Mouse (Mus musculus): ENCODE data around the gene Clic5. TPM values are rescaled to one million over a fixed set of nuclear protein-coding genes. Genes with fewer than 3 reads are reported as not detected.

Gene Clic5
- polyA plus RNA-seq, 1 experiment from 2014 or later, result 25.9 TPM

- no peaks in the 10 kb centered on the region for H3K27me3 ChIP-seq (replicated peaks; ENCODE audit: control insufficient read depth, insufficient read depth, low read length)
- no peaks in the 10 kb centered on the region for H3K9me3 ChIP-seq (ENCODE audit: control insufficient read depth, low read length)
- WGBS, result 33% methylated on average over 5 of the region's 5 CpGs
- ATAC-seq, result no peak
- H3K4me1 ChIP-seq (ENCODE audit: control insufficient read depth, insufficient read depth, low read length), result 0 out of 2 replicates have a peak, but pooled peaks cover 6% of the 10 kb centered on the region
- peak overlapping the region; percentile 9; the same call in 1 of the 2 replicates for H3K4me2 ChIP-seq (ENCODE audit: low read depth, low read length)
- no peak overlapping the region for H3K4me3 ChIP-seq (ENCODE audit: low read length)
- H3K27ac ChIP-seq (ENCODE audit: low read length), result no peak overlapping the region
- H3K36me3 ChIP-seq (ENCODE audit: control insufficient read depth, insufficient read depth, low read length), result peaks cover 3% of the 10 kb centered on the region; the same call in 1 of the 2 replicates
- H3K9ac ChIP-seq (ENCODE audit: low read depth, low read length), result no peak overlapping the region
These were observed 25.9 kb upstream of the Clic5 start for GRCm38 (mm10) chr17:44162514-44162913.

GRCm38 (mm10) chr17:44162935-44163334 is 25.4 kb upstream of the Clic5 start:
- no peak for ATAC-seq
- Histone ChIP-seq H3K27ac (ENCODE audit: low read length) (no peak overlapping the region), H3K27me3 (replicated peaks; ENCODE audit: control insufficient read depth, insufficient read depth, low read length) (no peaks in the 10 kb centered on the region), H3K4me1 (ENCODE audit: control insufficient read depth, insufficient read depth, low read length) (0 out of 2 replicates have a peak, but pooled peaks cover 6% of the 10 kb centered on the region), H3K4me3 (ENCODE audit: low read length) (no peak overlapping the region), H3K9ac (ENCODE audit: low read depth, low read length) (no peak overlapping the region), H3K4me2 (ENCODE audit: low read depth, low read length) (peak overlapping the region; percentile 9; the same call in 1 of the 2 replicates), H3K36me3 (ENCODE audit: control insufficient read depth, insufficient read depth, low read length) (peaks cover 3% of the 10 kb centered on the region; the same call in 1 of the 2 replicates), H3K9me3 (ENCODE audit: control insufficient read depth, low read length) (no peaks in the 10 kb centered on the region)
- 56% methylated on average over 5 of the region's 5 CpGs for WGBS

GRCm38 (mm10) chr17:44165730-44166347 is 22.5 kb upstream of the Clic5 start:
- Histone ChIP-seq H3K36me3 (ENCODE audit: control insufficient read depth, insufficient read depth, low read length) (peaks cover 3% of the 10 kb centered on the region; the same call in 1 of the 2 replicates), H3K4me1 (ENCODE audit: control insufficient read depth, insufficient read depth, low read length) (0 out of 2 replicates have a peak, but pooled peaks cover 6% of the 10 kb centered on the region), H3K9me3 (ENCODE audit: control insufficient read depth, low read length) (no peaks in the 10 kb centered on the region), H3K27ac (ENCODE audit: low read length) (no peak overlapping the region), H3K9ac (ENCODE audit: low read depth, low read length) (no peak overlapping the region), H3K4me3 (ENCODE audit: low read length) (no peak overlapping the region), H3K27me3 (replicated peaks; ENCODE audit: control insufficient read depth, insufficient read depth, low read length) (no peaks in the 10 kb centered on the region), H3K4me2 (ENCODE audit: low read depth, low read length) (no peak overlapping the region)
- ATAC-seq, result peak; percentile 91
- WGBS, result 56% methylated on average over 11 of the region's 11 CpGs

- H3K4me1 ChIP-seq (ENCODE audit: control insufficient read depth, insufficient read depth, low read length), result no peaks in the 10 kb centered on the region
- H3K27ac ChIP-seq (ENCODE audit: low read length), result no peak overlapping the region
- H3K4me2 ChIP-seq (ENCODE audit: low read depth, low read length), result no peak overlapping the region
- no peak overlapping the region for H3K9ac ChIP-seq (ENCODE audit: low read depth, low read length)
- 89% methylated on average over 4 of the region's 4 CpGs for WGBS
- no peak for ATAC-seq
- H3K9me3 ChIP-seq (ENCODE audit: control insufficient read depth, low read length), result no peaks in the 10 kb centered on the region
- no peaks in the 10 kb centered on the region for H3K36me3 ChIP-seq (ENCODE audit: control insufficient read depth, insufficient read depth, low read length)
- no peak overlapping the region for H3K4me3 ChIP-seq (ENCODE audit: low read length)
- H3K27me3 ChIP-seq (replicated peaks; ENCODE audit: control insufficient read depth, insufficient read depth, low read length), result no peaks in the 10 kb centered on the region
These were observed 18.7 kb upstream of the Clic5 start for GRCm38 (mm10) chr17:44169676-44170075.

- no peak overlapping the region for H3K9ac ChIP-seq (ENCODE audit: low read depth, low read length)
- H3K9me3 ChIP-seq (ENCODE audit: control insufficient read depth, low read length), result no peaks in the 10 kb centered on the region
- ATAC-seq, result no peak
- no peaks in the 10 kb centered on the region for H3K4me1 ChIP-seq (ENCODE audit: control insufficient read depth, insufficient read depth, low read length)
- no peak overlapping the region for H3K4me2 ChIP-seq (ENCODE audit: low read depth, low read length)
- WGBS, result 88% methylated on average over 3 of the region's 3 CpGs
- H3K4me3 ChIP-seq (ENCODE audit: low read length), result no peak overlapping the region
- no peaks in the 10 kb centered on the region for H3K27me3 ChIP-seq (replicated peaks; ENCODE audit: control insufficient read depth, insufficient read depth, low read length)
- no peak overlapping the region for H3K27ac ChIP-seq (ENCODE audit: low read length)
- no peaks in the 10 kb centered on the region for H3K36me3 ChIP-seq (ENCODE audit: control insufficient read depth, insufficient read depth, low read length)
These were observed 18.1 kb upstream of the Clic5 start for GRCm38 (mm10) chr17:44170316-44170715.

GRCm38 (mm10) chr17:44171930-44172329 is 16.5 kb upstream of the Clic5 start:
- Histone ChIP-seq H3K4me1 (ENCODE audit: control insufficient read depth, insufficient read depth, low read length) (no peaks in the 10 kb centered on the region), H3K4me3 (ENCODE audit: low read length) (no peak overlapping the region), H3K36me3 (ENCODE audit: control insufficient read depth, insufficient read depth, low read length) (no peaks in the 10 kb centered on the region), H3K27me3 (replicated peaks; ENCODE audit: control insufficient read depth, insufficient read depth, low read length) (no peaks in the 10 kb centered on the region), H3K27ac (ENCODE audit: low read length) (no peak overlapping the region), H3K9ac (ENCODE audit: low read depth, low read length) (no peak overlapping the region), H3K9me3 (ENCODE audit: control insufficient read depth, low read length) (no peaks in the 10 kb centered on the region), H3K4me2 (ENCODE audit: low read depth, low read length) (no peak overlapping the region)
- WGBS, result 46% methylated on average over 3 of the region's 3 CpGs
- no peak for ATAC-seq

- H3K4me2 ChIP-seq (ENCODE audit: low read depth, low read length), result no peak overlapping the region
- H3K36me3 ChIP-seq (ENCODE audit: control insufficient read depth, insufficient read depth, low read length), result no peaks in the 10 kb centered on the region
- no peak for ATAC-seq
- H3K4me1 ChIP-seq (ENCODE audit: control insufficient read depth, insufficient read depth, low read length), result no peaks in the 10 kb centered on the region
- H3K4me3 ChIP-seq (ENCODE audit: low read length), result no peak overlapping the region
- WGBS, result 55% methylated on average over 2 of the region's 2 CpGs
- no peaks in the 10 kb centered on the region for H3K9me3 ChIP-seq (ENCODE audit: control insufficient read depth, low read length)
- H3K27ac ChIP-seq (ENCODE audit: low read length), result no peak overlapping the region
- H3K27me3 ChIP-seq (replicated peaks; ENCODE audit: control insufficient read depth, insufficient read depth, low read length), result no peaks in the 10 kb centered on the region
- no peak overlapping the region for H3K9ac ChIP-seq (ENCODE audit: low read depth, low read length)
These were observed 15.0 kb upstream of the Clic5 start for GRCm38 (mm10) chr17:44173341-44173740.

- WGBS, result 88% methylated on average over 3 of the region's 3 CpGs
- no peaks in the 10 kb centered on the region for H3K9me3 ChIP-seq (ENCODE audit: control insufficient read depth, low read length)
- H3K4me2 ChIP-seq (ENCODE audit: low read depth, low read length), result no peak overlapping the region
- no peaks in the 10 kb centered on the region for H3K4me1 ChIP-seq (ENCODE audit: control insufficient read depth, insufficient read depth, low read length)
- no peak overlapping the region for H3K27ac ChIP-seq (ENCODE audit: low read length)
- no peak for ATAC-seq
- no peak overlapping the region for H3K4me3 ChIP-seq (ENCODE audit: low read length)
- H3K36me3 ChIP-seq (ENCODE audit: control insufficient read depth, insufficient read depth, low read length), result no peaks in the 10 kb centered on the region
- no peaks in the 10 kb centered on the region for H3K27me3 ChIP-seq (replicated peaks; ENCODE audit: control insufficient read depth, insufficient read depth, low read length)
- no peak overlapping the region for H3K9ac ChIP-seq (ENCODE audit: low read depth, low read length)
These were observed 11.1 kb upstream of the Clic5 start for GRCm38 (mm10) chr17:44177291-44177690.

GRCm38 (mm10) chr17:44181346-44181745 is 7.0 kb upstream of the Clic5 start:
- Histone ChIP-seq H3K36me3 (ENCODE audit: control insufficient read depth, insufficient read depth, low read length) (no peaks in the 10 kb centered on the region), H3K4me3 (ENCODE audit: low read length) (no peak overlapping the region), H3K9ac (ENCODE audit: low read depth, low read length) (no peak overlapping the region), H3K27me3 (replicated peaks; ENCODE audit: control insufficient read depth, insufficient read depth, low read length) (no peaks in the 10 kb centered on the region), H3K9me3 (ENCODE audit: control insufficient read depth, low read length) (no peaks in the 10 kb centered on the region), H3K4me2 (ENCODE audit: low read depth, low read length) (no peak overlapping the region), H3K4me1 (ENCODE audit: control insufficient read depth, insufficient read depth, low read length) (no peaks in the 10 kb centered on the region), H3K27ac (ENCODE audit: low read length) (no peak overlapping the region)
- WGBS, result 73% methylated on average over 8 of the region's 8 CpGs
- ATAC-seq, result no peak

- Histone ChIP-seq H3K27ac (ENCODE audit: low read length) (no peak overlapping the region), H3K9me3 (ENCODE audit: control insufficient read depth, low read length) (no peaks in the 10 kb centered on the region), H3K9ac (ENCODE audit: low read depth, low read length) (no peak overlapping the region), H3K27me3 (replicated peaks; ENCODE audit: control insufficient read depth, insufficient read depth, low read length) (no peaks in the 10 kb centered on the region; the same call in 1 of the 2 replicates), H3K4me1 (ENCODE audit: control insufficient read depth, insufficient read depth, low read length) (peaks cover 14% of the 10 kb centered on the region), H3K36me3 (ENCODE audit: control insufficient read depth, insufficient read depth, low read length) (no peaks in the 10 kb centered on the region), H3K4me3 (ENCODE audit: low read length) (no peak overlapping the region), H3K4me2 (ENCODE audit: low read depth, low read length) (no peak overlapping the region)
- ATAC-seq, result no peak
- WGBS, result 79% methylated on average over 3 of the region's 3 CpGs
These were observed 1.5 kb upstream of the Clic5 start for GRCm38 (mm10) chr17:44186871-44187270.
